Mouse (Mus musculus): Measurements from ENCODE around the gene Sec31b.

DNA sequence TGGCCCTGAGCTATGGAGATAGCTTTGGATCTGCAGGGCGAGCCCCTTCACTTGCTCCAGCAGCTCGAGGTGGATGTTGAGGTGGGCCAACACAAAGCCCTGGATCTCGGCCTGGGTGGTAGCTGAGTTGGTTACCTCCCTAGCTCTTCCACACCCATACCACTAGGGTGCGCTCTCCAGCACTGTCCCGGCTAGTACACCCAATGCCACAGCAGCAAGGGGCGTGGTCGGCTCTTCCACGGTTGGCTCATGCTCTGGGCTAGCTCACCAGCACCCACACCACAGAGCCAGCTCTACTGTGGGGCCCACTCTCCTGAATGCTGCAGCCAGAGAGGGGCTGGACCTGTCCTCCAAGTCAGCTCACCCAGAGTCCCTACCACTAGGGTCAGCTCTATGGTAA, 58.4 kb downstream of the Sec31b start:
- peak; percentile 91 for TF ChIP-seq CTCF (IDR thresholded peaks at IDR 0.05; ENCODE audit: low read depth, low read length)
- no peak for TF ChIP-seq POLR2A (IDR thresholded peaks at IDR 0.05; ENCODE audit: extremely low read depth, insufficient read depth, low read length)

Measured in liver, adult 2 months (tissue).